Mouse (Mus musculus): ENCODE results near the gene Vps13d.

Gene Vps13d

DNA sequence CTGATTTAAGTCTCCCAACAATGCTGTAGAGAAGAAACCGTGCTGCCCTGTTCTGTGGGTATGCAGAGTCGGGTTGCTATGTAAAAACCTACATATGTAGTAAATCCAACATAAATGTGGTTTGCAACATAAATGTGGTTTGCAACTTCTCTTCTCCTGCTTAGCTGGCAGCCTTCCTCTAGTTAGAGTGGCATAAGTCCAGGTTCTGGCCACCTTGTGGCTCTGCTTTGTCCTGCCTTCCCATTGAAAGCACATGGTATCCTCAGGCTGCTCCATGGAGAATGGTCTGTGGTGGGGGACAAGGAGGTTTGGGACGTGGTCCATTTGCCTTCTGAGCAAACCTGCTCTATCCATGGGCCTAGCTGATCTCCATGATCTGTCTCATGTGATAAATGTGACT, 243.9 kb downstream of the Vps13d start:
- no peak for DNase-seq (ENCODE audit: low read depth in 2 of 2, low spot score in 2 of 2)

- no peak for DNase-seq (ENCODE audit: low read depth in 2 of 2, low spot score in 2 of 2)
Measured at GRCm38 (mm10) chr4:144950327-144950711, 244.5 kb downstream of the Vps13d start.

DNA sequence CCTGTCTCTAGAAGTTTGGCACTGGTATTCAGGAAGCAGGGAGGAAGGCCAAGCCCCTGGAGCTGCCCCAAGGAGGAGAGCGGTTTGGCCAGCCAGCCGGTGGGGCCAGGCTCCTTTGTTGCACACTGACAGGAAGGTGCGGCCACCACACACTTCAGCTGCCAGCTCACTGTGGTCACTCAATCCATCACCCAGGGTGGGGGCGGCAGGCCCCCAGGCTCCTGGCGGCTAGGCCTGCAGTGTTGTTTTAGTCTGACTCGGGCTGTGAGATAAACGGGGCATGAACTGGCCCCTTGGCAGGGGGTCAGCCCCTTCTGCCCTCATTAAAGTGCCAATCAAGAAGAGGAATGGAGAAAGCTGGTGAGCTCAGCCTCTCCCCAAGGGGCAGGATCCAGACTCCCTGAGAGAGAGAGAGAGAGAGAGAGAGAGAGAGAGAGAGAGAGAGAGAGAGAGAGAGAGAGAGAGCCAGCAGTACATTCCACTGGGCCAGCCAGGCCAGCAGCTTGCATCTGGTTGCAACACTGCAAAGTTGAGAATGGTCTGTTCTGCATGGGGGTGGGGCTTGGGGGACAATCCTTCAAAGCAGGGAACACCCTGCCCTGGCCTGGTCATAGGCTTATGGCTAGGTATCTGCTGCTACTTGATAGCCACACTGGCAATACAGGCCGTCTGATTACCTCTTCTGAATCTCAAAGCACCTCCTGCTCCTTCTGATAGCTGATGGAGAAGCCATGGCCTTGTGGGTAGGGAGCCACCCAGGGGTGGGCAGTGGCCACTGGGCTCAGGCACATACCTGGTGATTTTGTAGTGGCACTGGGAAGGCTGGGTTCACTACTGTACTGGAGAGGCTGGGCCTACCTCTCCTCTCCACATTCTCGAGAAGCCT, 245.1 kb downstream of the Vps13d start:
- DNase-seq (ENCODE audit: low read depth in 2 of 2, low spot score in 2 of 2) = no peak

DNA sequence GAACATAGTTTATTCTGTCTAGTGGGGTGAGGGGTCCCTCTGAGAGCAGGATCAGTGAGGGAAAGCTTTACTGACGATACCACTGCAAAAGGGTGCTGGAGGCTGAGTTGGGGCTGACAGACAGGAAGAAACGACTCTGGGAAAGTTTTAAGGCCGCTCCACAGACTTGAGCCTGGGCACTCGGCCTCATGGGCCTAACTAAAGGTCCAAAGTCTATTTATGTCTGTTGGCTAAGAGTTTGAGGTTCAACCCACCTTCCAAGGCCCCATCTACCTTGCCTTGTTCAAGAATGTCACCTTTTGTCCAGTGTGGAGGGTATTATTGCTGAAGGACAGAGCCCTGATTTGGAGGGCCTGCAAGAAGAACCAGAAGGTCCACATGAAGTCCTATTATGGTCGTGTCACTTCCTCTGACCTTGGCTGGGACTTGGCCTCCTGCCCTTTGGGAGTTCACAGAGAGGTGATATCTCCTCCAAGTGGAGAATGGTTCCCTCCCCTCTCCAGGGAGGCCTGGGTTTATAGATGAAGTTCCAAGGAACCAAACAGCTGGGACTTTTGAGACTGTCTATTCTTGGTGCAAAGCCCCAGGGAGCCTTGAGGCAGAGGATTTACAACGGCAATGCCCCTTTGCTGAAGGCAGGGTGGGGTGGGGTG, 246.9 kb downstream of the Vps13d start:
- no peak for DNase-seq (ENCODE audit: low read depth in 2 of 2, low spot score in 2 of 2)

GRCm38 (mm10) chr4:144943273-144943672, 251.5 kb downstream of the Vps13d start:
- DNase-seq (ENCODE audit: low read depth in 2 of 2, low spot score in 2 of 2) = no peak

DNA sequence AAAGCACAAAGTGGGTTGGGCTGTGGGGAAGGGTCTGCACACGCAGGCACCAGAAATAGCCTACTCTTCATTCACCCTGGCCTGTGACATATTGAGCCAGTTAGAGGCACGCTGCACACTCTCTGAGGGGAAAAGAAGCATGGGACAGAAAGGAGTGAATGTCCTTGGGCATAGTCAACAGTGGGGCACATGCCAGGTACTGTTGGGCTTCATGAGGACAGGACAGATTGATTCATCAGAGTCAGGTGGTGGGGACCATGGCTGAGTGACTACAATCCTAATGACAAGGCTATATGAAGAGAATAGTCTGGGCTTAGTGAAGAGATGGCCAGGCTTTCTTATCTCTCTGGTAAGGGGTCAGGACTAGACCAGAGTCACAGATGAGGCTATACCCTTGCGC, 252.4 kb downstream of the Vps13d start:
- no peak for DNase-seq (ENCODE audit: low read depth in 2 of 2, low spot score in 2 of 2)

DNA sequence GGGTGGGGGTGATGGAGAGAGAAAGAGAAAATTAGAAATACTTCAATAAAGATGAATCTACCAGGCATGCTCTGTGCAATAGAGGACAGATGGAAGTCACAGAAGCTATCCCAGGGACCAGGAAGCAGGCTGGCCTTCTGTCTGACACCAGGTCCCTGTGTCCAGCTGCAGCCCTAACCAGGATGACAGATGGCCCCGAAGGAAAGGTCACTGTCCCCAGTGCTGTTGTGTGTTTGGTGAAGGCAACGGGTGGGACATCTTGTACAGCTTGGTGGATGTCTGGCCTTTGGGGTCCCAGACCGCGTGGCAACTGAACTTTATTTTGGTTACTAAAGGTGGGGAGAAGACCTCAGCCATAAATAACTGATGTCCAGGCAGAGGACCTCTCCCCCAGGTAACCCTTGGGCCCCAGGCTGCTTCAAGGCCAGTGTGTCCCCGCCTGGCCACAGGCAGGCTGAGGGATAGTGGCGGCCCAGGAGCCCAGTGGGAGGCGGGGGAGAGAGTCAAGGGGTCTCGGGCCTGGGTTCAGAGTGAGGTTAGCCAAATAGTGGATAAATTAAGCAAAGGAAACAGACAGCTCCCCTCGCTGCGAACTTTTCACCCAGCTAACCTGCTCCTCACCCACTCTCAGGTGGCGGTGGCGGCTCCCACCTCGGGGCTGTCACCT, 253.9 kb downstream of the Vps13d start:
- no peak for DNase-seq (ENCODE audit: low read depth in 2 of 2, low spot score in 2 of 2)

DNA sequence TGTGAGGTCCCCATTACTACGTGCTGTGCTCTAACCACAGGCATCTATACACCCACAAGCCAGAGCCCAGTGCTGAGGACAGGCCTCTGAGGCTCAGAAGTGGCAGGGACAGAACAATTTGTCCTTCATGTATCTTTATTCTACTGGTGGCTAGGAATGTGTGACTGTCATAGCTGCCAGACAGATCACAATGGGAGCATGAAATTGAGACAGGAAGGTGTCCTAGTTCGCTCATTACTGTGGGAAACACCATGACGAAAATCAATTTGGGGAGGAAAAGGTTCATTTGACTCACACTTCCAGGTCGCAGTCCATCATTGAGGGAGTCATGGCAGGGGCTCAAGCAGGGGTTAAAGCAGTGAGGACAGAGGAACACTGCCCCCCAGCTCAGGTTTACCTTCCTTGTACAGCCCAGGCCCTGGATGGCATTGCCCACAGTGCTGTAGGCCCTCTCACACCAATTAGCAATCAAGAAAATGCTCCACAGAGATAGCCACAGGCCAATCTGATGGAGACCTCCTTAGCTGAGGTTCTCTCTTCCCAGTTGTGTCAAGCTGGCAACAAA, 254.9 kb downstream of the Vps13d start:
- DNase-seq (ENCODE audit: low read depth in 2 of 2, low spot score in 2 of 2) = no peak

- no peak for DNase-seq (ENCODE audit: low read depth in 2 of 2, low spot score in 2 of 2)
Measured at GRCm38 (mm10) chr4:144936563-144937154, 258.1 kb downstream of the Vps13d start.

DNA sequence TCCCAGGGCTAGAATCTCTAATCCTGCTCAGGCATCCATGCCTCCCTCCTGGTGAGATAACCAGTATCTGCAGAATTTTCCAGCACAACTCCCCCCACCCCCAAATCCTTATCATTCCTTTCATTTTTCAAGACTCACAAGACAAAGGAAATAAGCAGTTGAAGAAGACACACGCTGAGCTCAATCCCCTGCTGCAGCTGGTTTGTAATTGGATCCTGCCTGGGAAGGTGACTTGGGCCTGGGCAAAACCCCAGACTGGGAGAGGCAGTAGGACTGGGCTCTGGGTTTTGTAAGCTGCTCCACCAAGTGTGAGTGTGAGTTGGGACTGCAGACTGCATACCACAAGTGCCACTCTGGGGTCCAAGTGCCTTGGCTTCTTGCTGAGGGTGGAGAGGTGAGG, 260.3 kb downstream of the Vps13d start:
- no peak for DNase-seq (ENCODE audit: low read depth in 2 of 2, low spot score in 2 of 2)

- DNase-seq (ENCODE audit: low read depth in 2 of 2, low spot score in 2 of 2) = no peak
Measured at GRCm38 (mm10) chr4:144931167-144931566, 263.6 kb downstream of the Vps13d start.

DNA sequence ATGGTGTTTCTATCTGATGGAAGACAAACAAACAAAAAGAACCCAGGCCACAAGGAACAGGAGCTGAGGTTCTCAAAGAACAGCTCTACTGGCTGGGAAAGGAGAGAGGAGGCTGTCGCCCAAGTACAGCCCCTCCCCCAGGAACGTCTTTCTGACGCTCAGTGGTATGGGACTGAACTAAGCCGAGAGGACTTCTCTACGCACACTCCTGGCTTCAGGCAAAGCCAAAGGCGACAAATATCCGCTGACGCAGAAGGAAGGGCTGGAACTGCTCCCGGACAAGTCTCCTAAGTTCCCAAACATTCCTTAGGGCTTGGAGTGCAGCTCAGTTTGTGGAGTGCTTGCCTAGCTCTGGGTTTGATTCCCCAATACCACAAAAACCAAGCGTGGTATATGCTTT, 264.4 kb downstream of the Vps13d start:
- DNase-seq (ENCODE audit: low read depth in 2 of 2, low spot score in 2 of 2) = no peak

GRCm38 (mm10) chr4:144929811-144930221, 265.0 kb downstream of the Vps13d start:
- DNase-seq (ENCODE audit: low read depth in 2 of 2, low spot score in 2 of 2) = no peak

- no peak for DNase-seq (ENCODE audit: low read depth in 2 of 2, low spot score in 2 of 2)
Measured at GRCm38 (mm10) chr4:144928693-144929436, 265.9 kb downstream of the Vps13d start.

Measured in CD8-positive naive resting alpha-beta T cell, adult 2 months (primary cell).